Mouse (Mus musculus): Measurements from ENCODE around the gene Elmo3.

Elmo3 gene

DNA sequence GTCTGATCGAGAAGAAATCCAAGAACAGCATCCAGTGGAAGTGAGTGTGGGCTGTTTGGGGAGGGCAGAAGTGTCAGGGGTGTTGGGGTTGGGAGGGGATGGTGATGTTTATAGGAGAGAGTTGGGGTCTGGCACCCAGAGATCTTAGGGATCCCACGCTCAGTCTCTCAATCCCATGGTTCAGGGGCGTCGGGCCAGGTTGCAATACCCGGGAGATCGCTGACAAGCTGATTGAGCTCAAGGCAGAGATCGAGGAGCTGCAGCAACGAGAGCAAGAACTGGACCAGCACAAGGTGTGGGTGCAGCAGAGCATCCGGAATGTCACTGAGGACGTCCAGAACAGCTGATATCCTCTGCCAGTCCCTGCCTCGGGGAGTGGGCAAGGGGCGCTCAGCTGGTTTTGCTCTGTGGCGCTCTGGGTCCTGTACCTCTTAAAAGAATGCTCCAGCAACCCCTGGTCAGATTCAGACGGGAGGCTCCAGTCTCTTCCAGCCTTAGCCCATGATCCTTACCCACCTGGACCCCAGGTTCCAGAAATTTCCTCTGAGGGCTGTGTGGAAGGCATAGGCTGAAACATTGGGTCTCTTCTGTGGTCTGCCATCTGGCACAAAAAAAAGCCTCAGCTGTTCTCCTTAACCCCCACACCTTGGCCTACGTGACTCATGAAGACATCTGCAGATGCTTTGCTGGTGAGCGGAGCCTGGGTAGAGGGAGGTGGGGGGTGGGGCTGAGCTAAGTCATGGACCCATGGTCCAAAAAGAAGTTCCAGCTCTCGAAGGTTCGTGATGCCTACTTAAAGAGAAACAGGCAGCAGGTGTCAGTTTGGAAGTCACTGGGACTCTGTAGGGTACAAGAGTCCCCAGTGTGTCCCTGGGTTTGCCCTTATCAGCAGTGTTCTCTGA, 6.8 kb upstream of the Elmo3 start:
- DNase-seq, result peak; percentile 6

DNA sequence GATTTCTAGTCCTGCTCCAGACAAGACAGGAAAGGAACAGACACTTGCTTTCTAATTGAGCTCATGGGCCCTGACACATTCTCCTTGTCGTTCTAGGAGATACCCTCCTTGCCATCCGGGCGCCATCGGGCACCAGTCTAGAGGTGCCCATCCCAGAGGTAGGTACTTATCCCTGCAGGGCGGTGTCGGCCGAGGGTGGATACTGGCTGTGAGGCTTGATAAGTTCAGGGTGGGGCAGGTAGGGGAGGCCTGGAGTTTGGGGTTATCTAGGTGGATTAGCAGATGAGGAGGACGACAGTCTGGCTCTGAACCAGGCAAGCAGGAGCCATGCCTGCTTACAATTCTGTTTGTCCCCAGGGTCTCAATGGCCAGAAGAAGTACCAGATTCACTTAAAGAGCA, 5.4 kb upstream of the Elmo3 start:
- no peak for DNase-seq

DNA sequence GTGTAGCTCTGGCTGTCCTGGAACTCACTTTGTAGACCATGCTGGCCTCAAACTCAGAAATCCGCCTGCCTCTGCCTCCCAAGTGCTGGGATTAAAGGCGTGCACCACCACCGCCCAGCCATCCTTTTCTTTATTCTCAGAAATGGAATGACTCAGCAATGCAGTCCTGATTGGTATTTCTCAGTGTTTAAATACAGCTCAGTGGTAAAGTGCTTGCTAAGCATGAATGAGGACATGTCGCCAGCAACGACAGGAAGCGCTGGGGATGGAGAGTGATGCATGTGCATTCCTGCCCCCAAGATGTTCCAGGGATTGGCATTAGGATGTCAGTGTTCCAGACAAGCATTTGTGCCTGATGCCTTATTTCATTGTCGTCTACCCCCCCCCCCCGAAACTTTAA, 2.0 kb upstream of the Elmo3 start:
- DNase-seq, result no peak

DNA sequence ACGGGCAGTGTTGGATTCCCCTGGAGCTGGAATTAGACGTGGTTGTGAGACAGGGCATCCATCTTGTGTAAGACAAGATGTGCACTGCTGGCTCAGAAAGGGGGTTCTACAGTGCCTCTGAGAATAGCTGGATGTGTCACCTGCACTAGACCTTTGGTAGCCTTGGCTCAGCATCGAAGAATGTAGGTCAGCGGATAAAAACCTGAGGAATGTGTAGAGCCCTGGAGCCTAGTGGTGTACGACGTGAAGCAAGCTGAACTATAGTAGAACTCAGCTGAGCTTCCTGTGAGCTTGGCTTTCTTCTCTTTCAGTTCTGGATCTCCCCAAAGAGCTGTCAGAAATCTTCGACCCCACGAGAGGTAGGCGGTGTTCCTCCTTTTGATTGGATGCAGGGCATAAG, 1.5 kb upstream of the Elmo3 start:
- no peak for DNase-seq

DNA sequence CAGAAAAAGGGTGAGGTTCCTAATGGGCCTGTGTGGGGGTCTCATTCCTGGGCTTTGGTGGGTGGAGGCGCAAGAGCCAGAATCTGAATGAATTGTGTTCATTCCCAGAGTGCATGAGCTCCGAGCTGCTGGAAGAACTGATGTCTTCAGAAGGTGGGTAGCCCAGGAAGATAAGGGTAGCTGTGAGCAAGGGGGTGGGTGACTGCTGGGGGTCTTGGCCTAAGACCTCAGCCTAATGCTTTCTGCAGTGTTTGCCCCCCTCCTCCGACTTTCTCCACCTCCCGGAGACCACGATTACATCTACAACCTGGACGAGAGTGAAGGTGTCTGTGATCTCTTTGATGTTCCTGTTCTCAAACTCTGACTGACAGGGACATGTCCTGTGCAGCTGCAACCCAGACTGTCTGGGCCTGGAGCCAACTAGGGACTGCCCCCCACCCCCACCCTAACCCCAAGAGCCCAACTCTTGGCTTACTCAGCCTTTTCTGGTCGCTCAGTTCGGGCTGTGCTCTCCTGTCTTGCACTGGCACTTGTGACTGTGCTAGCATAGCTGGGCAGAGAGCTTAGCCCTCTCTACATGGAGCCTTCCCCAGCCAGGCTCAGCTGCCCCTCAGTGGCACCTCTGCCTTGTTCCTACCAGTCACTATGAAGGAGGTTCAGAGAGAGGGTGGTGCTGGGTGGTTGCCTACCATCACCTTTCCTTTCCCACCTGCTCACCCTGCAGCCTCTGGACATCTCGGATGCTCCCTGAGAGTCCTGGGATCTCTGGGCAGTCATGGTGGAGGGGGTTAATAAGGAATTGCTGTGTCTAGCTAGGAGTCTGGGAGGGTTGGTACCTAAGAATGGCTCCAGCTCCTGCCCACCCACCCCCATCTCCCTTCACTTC, 833 bp upstream of the Elmo3 start:
- no peak for DNase-seq

DNA sequence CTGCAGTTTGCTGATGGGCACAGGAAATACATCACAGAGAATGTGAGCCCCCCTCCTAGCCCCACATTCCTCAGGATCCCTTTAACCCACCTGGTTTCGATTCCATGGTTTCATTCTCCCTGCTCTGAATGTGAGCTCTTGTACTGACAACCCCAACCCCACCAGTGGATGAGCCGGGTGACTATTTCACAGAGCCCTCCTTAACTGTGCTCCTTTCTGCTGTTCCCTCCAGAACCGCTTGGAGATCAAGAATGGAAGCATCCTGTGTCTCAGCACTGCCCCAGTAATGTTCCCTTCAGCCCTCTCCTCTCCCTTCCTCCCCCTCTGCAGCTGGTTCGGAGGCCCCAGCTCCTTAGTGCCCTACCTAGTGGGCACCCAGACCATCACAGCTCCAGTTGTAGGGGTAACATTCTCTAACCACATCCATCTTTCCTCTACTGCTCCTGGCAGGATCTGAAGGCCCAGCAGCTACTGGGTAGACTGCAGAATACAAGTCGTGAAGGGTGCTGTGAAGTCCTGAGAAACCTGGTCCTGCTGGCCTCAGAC, 818 bp downstream of the Elmo3 start:
- DNase-seq, result no peak

DNA sequence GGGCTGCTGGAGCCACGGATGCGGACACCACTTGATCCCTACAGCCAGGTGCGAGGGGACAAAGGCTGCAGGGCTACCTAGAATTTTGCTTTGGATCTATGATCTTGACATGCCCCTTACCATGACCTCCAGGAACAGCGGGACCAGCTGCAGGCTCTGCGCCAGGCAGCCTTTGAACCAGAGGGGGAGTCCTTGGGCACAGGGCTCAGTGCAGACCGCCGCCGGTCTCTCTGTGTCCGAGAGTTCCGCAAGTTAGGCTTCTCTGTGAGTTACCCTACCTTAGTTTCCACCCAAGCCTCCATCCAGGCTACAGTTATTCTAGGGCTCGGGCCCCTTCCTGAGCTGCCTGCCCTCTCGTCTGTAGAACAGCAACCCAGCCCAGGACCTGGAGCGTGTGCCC, 2.3 kb downstream of the Elmo3 start:
- DNase-seq, result no peak

DNA sequence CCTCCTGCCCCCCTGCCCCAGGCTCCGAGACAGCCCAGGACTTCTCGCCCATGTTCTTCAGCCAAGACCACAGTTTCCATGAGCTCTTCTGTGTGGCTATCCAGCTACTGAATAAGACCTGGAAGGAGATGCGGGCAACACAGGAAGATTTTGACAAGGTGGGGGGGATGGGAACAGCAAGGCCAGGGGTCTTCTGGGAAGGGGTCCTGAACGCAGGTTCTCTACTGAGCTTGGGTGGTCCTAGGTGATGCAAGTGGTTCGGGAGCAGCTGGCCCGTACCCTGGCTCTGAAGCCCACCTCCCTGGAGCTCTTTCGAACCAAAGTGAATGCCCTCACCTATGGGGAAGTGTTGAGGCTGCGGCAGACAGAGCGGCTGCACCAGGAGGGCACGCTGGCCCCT, 3.0 kb downstream of the Elmo3 start:
- no peak for DNase-seq

DNA sequence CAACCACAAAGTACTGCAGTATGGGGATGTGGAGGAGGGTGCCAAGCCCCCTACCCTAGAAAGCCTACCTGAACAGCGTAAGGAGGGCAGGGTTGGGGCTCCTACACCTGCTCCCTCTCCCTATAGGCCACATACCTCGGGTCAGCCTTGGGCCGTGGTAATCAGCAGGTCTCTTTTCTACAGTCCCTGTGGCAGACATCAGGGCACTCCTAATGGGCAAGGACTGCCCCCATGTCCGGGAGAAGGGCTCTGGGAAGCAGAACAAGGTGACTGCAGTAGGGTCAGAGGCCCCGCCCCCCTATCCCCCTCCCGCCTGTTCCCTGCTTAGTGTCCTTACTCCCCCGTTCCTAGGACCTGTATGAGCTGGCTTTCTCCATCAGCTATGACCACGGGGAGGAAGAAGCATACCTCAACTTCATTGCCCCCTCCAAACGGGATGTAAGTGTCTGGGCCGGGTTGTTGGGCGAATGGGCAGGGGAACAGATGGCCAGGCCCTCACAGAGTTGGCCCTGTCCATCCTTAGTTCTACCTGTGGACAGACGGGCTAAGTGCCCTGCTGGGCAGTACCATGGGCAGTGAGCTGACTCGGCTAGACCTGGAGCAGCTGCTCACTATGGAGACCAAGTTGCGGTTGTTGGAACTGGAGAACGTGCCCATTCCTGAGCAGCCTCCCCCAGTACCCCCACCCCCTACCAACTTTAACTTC, 3.9 kb downstream of the Elmo3 start:
- no peak for DNase-seq

DNA sequence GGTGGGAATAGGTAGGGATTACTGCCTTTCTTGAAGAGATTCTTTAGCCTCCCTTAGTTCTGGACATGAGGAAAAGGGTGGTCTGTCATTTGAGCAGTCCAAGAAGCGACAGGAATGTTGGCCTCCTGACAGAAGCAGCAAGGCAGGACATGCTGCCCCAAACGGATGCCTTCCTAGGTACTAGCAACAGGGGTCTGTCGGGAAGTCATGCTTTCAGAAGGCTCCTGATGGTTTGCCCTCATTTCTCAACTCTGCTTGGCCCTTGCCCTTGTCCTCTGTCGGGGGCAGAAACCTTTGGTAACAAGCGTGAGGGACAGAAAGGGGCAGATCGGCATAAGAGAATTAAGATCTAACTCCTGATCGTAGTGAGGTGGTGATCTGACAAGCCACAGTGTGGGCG, 4.7 kb downstream of the Elmo3 start:
- DNase-seq, result no peak

DNA sequence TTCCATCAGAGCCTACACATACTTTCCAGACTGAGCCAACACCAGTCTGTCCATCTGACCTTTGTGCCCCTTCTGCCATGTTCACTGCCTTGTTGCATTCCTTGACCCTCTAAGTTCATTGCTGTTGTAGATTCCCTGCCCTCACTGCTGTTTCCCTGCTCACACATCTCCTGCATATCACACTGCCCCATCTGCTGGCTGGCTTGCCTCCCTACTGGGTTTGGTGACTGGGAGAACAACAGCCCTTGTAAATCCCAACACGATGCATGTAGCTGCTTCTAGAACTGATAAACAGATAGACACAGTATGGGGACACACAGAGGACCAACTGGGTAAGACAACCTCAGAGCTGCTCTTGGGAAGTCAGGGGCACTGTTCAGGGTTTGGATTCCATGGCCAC, 6.3 kb downstream of the Elmo3 start:
- no peak for DNase-seq

DNA sequence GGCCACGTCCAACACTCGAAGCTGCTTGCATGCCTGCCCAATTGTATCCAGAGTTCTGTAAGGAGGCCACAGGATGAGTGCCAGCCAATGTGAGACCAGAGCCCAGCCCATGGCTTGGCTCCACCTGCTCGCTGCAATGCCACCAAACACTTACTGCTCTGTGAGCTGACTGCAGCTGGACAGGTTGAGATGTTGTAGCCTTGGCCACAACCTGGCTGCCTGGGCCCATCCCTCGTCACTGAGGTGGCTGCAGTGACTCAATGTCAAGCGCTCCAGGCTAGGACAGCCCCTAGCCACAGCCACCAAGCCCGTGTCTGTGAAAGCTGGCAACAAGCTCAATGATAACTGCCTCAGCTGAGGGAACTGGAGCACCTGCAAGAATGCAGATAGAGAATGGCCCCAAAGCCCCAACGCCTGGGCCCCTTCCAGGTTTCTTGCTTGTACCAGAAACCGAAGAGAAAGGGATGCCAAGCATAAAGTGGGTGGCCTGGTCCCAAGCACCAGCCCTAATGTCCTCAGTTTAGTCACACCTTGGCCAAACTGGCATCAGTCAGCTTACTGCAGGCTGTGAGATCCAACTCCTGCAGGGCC, 7.6 kb downstream of the Elmo3 start:
- no peak for DNase-seq

DNA sequence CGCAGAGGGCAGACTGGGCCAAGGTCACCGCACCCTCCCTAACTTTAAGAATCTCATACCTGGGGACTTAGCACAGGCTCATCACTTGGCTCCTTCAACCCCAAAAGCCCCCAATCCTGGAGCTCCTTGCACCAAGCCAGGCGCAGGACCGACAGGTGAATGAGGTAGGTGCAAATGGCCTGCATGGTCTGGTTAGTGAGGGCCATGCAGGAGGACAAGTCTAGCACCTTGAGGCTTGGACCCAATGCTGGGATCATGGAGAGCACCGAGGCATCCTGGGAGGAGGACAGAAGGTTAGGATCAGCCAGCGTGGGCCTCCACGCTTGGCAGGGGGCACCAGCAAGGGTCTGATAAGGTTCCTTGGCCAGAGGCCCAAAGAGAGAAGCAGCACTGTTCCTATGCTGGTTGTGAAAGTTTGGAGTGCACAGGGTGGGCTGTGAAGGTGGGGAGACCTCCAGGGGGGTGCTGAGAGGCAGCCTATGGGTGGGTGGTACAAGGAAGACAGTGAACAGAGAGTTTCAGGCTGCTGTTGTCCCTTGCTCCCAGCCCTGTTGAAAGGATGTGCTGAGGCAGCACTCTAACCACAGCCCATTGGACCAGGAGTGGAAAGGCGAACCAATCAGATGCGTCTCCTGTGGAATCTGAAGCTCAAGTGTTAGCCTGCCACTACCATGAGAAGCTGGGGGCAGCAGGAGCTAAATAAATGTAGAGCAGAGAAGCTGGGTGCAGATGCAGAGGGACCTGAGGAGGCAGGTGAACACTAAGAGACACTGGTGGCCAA, 8.4 kb downstream of the Elmo3 start:
- DNase-seq, result no peak

DNA sequence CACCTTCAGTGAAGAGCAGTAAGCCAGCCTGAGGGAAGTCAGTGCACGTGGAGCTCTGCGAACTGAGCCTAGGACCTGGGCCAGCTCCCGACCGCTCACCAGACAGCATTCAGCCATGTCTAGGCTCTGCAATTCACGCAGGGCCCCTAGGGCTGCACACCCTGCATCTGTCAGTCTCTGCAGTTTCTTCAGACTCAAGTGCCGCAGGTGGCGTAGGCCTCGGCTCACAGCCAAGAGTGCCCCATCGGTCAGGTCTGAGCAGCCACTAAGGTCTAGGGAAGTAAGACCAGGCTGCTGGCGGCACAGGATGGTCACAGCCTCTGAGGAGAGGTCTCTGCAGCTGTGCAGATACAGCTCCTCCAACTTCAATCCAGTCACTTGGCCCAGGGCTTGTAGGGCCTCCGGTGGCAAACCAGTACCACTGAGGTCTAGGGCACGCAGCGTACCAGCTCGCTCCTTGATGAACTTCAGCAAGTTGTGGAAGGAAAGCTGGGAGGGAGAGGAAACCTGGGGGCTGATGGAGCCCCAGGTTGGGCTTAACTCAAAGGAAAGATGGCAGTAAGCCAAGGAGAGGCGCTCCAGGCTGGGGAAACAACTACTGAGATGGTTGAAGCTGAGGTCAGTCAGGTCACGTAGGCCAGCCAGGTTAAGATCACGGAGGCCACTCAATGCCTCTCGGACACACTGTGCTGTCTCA, 9.8 kb downstream of the Elmo3 start:
- DNase-seq, result no peak

DNA sequence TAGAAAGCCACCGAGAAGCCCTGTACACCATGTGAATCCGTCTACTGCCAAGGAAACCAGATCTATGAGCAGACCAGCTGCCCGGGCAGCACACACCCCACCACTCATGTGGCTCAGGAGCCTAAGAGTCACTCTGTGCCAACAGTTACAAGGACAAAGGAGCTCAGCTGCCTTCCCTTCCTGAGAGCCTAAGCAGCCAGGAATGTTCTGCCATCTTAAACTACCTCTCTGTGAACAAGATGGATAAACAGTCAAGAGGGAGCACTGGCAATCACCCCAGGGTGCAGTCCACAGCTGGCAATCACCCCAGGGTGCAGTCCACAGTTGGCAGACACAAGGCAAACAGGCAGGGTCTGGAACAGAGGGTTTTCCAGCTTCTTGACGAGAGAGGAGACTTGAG, 12.5 kb downstream of the Elmo3 start:
- no peak for DNase-seq

DNA sequence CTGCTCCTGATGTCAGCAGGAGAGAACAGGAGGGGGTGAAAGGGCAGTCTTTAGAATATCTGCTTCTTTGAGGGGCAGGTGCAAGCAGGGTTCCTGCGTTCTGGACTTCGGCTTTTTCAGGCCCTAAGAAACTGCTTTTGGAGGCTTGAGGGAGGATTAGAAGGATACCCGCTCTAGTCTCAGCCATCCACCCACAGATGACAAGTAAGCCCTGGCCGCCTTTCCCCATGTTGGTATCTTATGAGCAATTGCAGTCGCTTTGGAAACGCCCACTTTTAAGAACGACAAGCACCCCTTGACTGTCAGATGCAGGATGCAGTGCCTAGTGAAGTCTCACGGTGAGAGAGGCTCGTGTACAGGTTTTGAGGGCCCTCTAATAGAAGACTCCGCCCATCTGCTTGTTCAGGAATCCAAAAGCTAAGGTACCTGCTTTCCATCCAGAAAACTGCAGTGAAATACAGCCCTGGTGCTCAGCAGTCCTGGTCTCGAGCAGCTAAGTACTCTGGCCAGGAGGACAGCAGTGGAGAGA, 13.3 kb downstream of the Elmo3 start:
- no peak for DNase-seq

DNA sequence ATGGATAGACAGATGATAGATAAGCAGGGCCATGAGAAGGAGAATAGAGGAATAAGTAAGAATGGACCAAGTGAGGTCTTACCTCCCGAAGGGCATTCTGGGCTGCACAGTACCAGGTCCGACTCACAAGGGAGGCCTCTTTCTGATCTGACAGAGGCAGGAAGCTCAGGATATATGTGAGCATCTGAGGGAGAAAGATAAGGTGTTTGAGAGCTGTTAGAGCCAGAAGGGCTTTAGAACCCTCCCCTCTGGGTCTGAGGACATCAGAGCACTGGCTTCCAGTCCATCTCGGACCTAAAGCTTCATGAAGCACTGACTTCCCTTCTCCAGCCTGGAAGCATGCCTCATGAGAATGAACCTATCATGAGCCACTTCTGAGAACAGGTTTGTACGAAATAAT, 17.8 kb downstream of the Elmo3 start:
- DNase-seq, result no peak

DNA sequence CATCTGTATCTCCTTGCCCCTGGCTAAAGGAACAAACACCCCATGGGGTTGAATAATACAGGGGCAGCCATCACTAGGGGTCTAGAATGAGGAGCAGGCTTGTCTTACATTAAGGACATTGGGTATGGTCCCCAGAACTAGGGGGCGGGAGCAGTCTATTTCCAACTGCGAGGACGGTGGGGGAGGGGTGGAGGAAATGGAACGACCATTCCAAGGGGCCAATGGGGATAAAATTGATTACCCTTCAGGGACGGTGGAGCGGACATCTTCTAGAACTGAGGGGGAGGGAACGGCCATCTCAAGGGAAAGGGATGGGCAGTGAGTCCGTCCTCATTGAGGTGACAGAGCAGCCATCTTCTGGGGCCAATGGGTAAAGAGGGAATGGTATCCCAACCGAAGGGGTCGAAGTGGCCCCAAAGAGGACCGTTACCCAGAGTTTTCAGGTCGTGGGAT, 20.3 kb downstream of the Elmo3 start:
- peak; percentile 42 for DNase-seq

DNA sequence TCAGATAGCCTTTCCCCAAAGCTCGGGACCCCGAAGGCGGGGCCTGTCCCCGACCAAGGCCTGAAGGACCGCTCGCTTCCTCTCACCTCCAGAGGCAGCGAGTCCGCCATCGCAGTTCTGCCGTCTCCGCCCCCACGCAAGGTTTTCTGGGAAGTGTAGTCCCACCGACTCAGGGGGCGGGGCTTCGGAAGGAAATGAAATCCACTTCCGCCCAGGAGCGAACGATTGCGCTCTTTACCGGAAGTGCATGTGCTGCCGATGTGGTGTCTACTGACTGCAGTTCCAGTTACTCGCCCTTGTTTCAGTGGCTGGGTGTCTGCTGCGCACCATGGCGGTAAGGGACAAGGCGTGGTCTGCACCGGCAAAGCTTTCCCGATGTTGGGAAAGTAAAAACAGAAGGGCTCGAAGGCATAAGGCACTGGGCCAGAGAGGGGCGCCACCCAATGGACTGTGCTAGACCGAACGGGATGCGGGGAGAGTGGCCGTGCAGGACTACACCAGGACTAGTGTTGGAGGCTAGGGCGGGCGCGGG, 20.8 kb downstream of the Elmo3 start, which contains the start of the genes Lrrc29 and Tmem208:
TSS of gene Lrrc29 (minus strand) at position 138 of the 532 bp plus-strand sequence.
TSS of gene Tmem208 (plus strand) at position 214 of the 532 bp plus-strand sequence.
- peak; percentile 98 for DNase-seq

DNA sequence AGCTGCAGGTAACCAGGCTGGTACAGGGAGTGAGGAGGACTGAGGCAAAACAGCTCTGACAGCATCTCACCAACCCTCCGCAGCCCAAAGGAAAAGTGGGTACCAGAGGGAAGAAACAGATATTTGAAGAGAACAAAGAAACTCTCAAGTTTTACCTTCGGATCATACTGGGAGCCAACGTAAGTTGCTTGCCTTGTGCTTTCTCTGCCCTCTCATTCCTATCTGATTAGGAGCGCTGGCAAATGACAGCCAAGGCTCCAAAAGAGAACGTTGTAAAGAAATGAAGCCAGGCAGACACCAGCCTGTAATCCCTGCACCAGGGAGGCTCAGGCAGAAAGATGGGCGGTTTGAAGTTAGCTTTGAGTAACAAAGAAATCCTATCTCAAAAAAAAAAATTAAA, 21.6 kb downstream of the Elmo3 start:
- DNase-seq, result no peak
